Mouse (Mus musculus): ENCODE results near the gene Gfpt2. TPM values are rescaled to one million over a fixed set of nuclear protein-coding genes. Genes with fewer than 3 reads are reported as not detected.

Gene Gfpt2
- 3.9 and 4.3 TPM in 2 replicates for polyA plus RNA-seq (2021; fragmentation: Nextera tagmentation)
- long read RNA-seq, experiment 1, transcript Gfpt2-201 (19 exons, 2,947 nt) = major isoform, 5 of 8 reads
- long read RNA-seq, experiment 1, partial matches to known transcripts = 3 of 8 reads
- long read RNA-seq, experiment 1, other reads (novel, unspliced or antisense) = 0 of 8 reads
- long read RNA-seq, experiment 2, transcript Gfpt2-201 (19 exons, 2,947 nt) = major isoform, 22 of 27 reads
- long read RNA-seq, experiment 2, partial matches to known transcripts = 0 of 27 reads
- long read RNA-seq, experiment 2, other reads (novel, unspliced or antisense) = 5 of 27 reads

DNA sequence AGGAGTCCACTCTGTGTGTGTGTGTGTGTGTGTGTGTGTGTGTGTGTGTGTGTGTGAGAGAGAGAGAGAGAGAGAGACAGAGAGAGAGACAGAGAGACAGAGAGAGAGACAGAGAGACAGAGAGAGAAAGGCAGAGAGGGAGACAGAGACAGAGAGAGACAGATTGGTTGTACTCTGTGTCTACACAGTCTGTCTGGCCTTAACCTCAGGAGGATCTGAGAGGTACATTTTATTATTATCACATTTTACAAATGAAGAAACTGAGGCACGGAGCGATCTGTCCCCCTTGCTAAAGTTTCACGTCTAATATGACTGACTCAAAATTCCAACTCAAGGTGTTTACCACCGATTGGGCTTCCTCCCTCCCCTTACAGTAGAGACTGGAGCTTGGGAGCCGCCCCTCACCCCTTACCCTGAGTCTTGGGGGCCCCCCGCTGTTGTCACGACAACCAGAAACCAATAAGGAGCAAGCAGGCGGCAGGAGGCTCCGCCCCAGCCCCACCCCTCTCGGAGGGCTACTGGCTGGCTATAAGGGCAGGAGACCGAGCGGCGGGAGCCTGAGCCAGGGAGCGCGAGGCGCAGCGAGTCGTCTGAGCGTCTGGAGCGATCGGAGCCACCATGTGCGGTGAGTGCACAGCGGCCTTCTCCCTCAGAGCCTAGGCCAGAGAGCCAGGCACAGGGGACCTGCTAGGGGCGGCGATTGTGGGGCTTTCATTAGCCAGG, at the start of gene Gfpt2:
Gene Gfpt2 (plus strand): TSS at position 560 of the 723 bp plus-strand sequence.

DNA sequence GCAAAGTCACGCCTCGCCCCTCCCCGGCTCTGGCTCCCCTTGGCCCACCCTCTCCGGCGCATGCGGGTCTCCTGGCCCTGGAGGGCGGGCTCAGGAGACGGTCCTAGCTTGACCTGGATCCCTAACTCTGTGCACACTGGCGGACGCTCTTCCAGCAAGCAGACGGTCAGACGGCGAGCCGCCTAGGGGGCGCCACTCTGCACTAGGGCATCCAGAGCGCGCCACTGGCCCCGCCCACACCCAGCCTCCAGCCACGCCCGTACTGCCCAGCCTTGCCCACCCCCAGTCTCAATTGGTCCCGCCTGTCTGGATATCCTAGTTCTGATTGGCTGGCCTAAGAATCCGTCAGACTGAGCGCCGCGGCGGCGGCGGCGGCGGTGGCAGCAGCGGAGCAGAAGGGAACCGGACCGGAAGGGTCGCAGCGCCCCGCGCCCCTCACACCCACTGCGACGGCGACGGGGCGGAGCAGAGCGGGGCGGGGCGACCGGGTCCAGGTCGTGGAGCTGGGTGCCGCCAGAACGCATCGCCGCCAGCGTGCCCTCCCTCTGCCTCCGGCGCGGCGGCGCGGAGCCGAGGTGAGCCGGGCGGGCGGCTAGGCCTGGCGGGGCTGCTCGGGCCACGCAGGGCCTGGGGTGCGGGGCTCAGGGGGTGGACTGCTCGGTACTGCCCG, 52.6 kb downstream of the Gfpt2 start, which contains the start of gene Mapk9:
Gene Mapk9 (plus strand): TSS at position 351 of the 670 bp plus-strand sequence.

Small RNA genes within 50 kb of the gene (microRNA-seq; reads per million reads assigned to microRNA genes)
- gene Gm23813 = not detected

Other genes with a start within 250 kb of the Gfpt2 start
- not detected in 2 replicates for gene Olfr1380, start 237.3 kb upstream of the Gfpt2 start, polyA plus RNA-seq (2021; fragmentation: Nextera tagmentation)
- 0.44 and 0.77 TPM in 2 replicates for gene Flt4, start 184.9 kb upstream of the Gfpt2 start, polyA plus RNA-seq (2021; fragmentation: Nextera tagmentation)
- 0.36 and 1.7 TPM in 2 replicates for gene Scgb3a1, start 130.6 kb upstream of the Gfpt2 start, polyA plus RNA-seq (2021; fragmentation: Nextera tagmentation)
- gene Cnot6, start 81.5 kb upstream of the Gfpt2 start, polyA plus RNA-seq (2021; fragmentation: Nextera tagmentation) = 3.7 and 3.8 TPM in 2 replicates
- gene Mapk9, start 52.6 kb downstream of the Gfpt2 start, polyA plus RNA-seq (2021; fragmentation: Nextera tagmentation) = 62.9 and 71.3 TPM in 2 replicates
- gene Rasgef1c, start 107.7 kb downstream of the Gfpt2 start, polyA plus RNA-seq (2021; fragmentation: Nextera tagmentation) = 2.5 and 2.9 TPM in 2 replicates
- 21.0 and 22.3 TPM in 2 replicates for gene Rnf130, start 231.2 kb downstream of the Gfpt2 start, polyA plus RNA-seq (2021; fragmentation: Nextera tagmentation)

Measured in layer of hippocampus, adult 6 months (tissue).